Comparison of ENCODE assay signal across 8 mouse cellular contexts in genomic region chr17:87350471-87351240, GRCm38 (mm10).
DNase-seq lines count a peak whose midpoint lies in the region; ATAC-seq lines count a peak whose summit lies in the region.

No protein-coding gene starts in this region.

- H3K27ac ChIP-seq in midbrain, embryonic 16.5 days (ENCODE audit: low read length), result no peak overlapping the region
- H3K27ac ChIP-seq in midbrain, embryonic 15.5 days, result no peak overlapping the region
- H3K27ac ChIP-seq in intestine, embryonic 14.5 days (ENCODE audit: low read depth), result peak overlapping the region; percentile 75; the same call in 1 of the 2 replicates
- no peak overlapping the region; the same call in 1 of the 2 replicates for H3K27ac ChIP-seq in stomach, embryonic 14.5 days (ENCODE audit: low read length)

- intact Hi-C loops in gastrocnemius, postnatal 36 days (cut with DNase I), result loop anchor here (2.0 kb wide), 1 partner anchor 26 kb away; no protein-coding TSS in a partner anchor

- H3K4me1 ChIP-seq in midbrain, embryonic 16.5 days (ENCODE audit: control insufficient read depth, insufficient read depth, low read length), result peaks cover 18% of the 10 kb centered on the region
- peaks cover 26% of the 10 kb centered on the region for H3K4me1 ChIP-seq in midbrain, embryonic 15.5 days
- H3K4me1 ChIP-seq in intestine, embryonic 14.5 days (replicated peaks; ENCODE audit: control insufficient read depth, insufficient read depth, low read length), result peaks cover 32% of the 10 kb centered on the region
- peaks cover 18% of the 10 kb centered on the region; the same call in 1 of the 2 replicates for H3K4me1 ChIP-seq in stomach, embryonic 14.5 days (ENCODE audit: control insufficient read depth, insufficient read depth, low read length)

- peak overlapping the region; percentile 28; the same call in 1 of the 2 replicates for H3K9ac ChIP-seq in midbrain, embryonic 16.5 days (ENCODE audit: low read depth, low read length)
- H3K9ac ChIP-seq in midbrain, embryonic 15.5 days, result no peak overlapping the region
- no peak overlapping the region for H3K9ac ChIP-seq in intestine, embryonic 14.5 days (ENCODE audit: low read length)
- no peak overlapping the region for H3K9ac ChIP-seq in stomach, embryonic 14.5 days (replicated peaks; ENCODE audit: low read depth, low read length)

- H3K4me2 ChIP-seq in midbrain, embryonic 16.5 days (ENCODE audit: low read length), result no peak overlapping the region
- no peak overlapping the region for H3K4me2 ChIP-seq in midbrain, embryonic 15.5 days
- H3K4me2 ChIP-seq in intestine, embryonic 14.5 days (ENCODE audit: low read length), result no peak overlapping the region
- H3K4me2 ChIP-seq in stomach, embryonic 14.5 days (replicated peaks; ENCODE audit: low read depth, low read length), result no peak overlapping the region

- H3K36me3 ChIP-seq in midbrain, embryonic 16.5 days (ENCODE audit: control insufficient read depth, insufficient read depth, low read length), result no peaks in the 10 kb centered on the region
- H3K36me3 ChIP-seq in midbrain, embryonic 15.5 days (replicated peaks), result no peaks in the 10 kb centered on the region
- no peaks in the 10 kb centered on the region for H3K36me3 ChIP-seq in intestine, embryonic 14.5 days (ENCODE audit: control insufficient read depth, insufficient read depth, low read length)
- no peaks in the 10 kb centered on the region for H3K36me3 ChIP-seq in stomach, embryonic 14.5 days (ENCODE audit: control insufficient read depth, insufficient read depth, low read length)

- H3K4me3 ChIP-seq in midbrain, embryonic 16.5 days (ENCODE audit: low read depth, low read length), result no peak overlapping the region
- no peak overlapping the region for H3K4me3 ChIP-seq in midbrain, embryonic 15.5 days
- H3K4me3 ChIP-seq in intestine, embryonic 14.5 days (ENCODE audit: low read depth, low read length), result no peak overlapping the region
- H3K4me3 ChIP-seq in stomach, embryonic 14.5 days (ENCODE audit: low read depth, low read length), result no peak overlapping the region

- WGBS in midbrain, embryonic 16.5 days, result 60% methylated on average over 13 of the region's 13 CpGs
- 62% methylated on average over 13 of the region's 13 CpGs for WGBS in midbrain, embryonic 15.5 days
- whole genome bisulfite sequencing in intestine, embryonic 14.5 days, result 41% methylated on average over 13 of the region's 13 CpGs
- 46% methylated on average over 13 of the region's 13 CpGs for WGBS in stomach, embryonic 14.5 days

- H3K27me3 ChIP-seq in midbrain, embryonic 16.5 days (ENCODE audit: control insufficient read depth, insufficient read depth, low read depth, low read length), result no peaks in the 10 kb centered on the region
- H3K27me3 ChIP-seq in midbrain, embryonic 15.5 days (replicated peaks), result no peaks in the 10 kb centered on the region
- H3K27me3 ChIP-seq in intestine, embryonic 14.5 days (replicated peaks; ENCODE audit: control insufficient read depth, insufficient read depth, low read length), result no peaks in the 10 kb centered on the region
- no peaks in the 10 kb centered on the region for H3K27me3 ChIP-seq in stomach, embryonic 14.5 days (ENCODE audit: control insufficient read depth, insufficient read depth, low read length)

- ATAC-seq in midbrain, embryonic 16.5 days, result no peak
- no peak for ATAC-seq in midbrain, embryonic 15.5 days (replicated peaks)
- ATAC-seq in intestine, embryonic 14.5 days (replicated peaks; ENCODE audit: low FRiP score, low TSS enrichment, low read depth), result no peak
- peak; percentile 35; the same call in 1 of the 2 replicates for ATAC-seq in stomach, embryonic 14.5 days (ENCODE audit: insufficient number of reproducible peaks, insufficient read depth, low FRiP score, low read depth)

- DNase-seq in gastrocnemius, postnatal 36 days, result peak; percentile 51 to 63
- no peak for DNase-seq in intestine, embryonic 14.5 days (ENCODE audit: low spot score)
- no peak for DNase-seq in retina, embryonic 14.5 days (ENCODE audit: low spot score)
- no peak for DNase-seq in thymus, postnatal 10 days (ENCODE audit: low spot score in 2 of 2)
- DNase-seq in testis, postnatal 10 days (ENCODE audit: low spot score), result no peak

- H3K9me3 ChIP-seq in midbrain, embryonic 16.5 days (replicated peaks; ENCODE audit: control insufficient read depth, low read length, poor library complexity, severe bottlenecking), result no peaks in the 10 kb centered on the region
- no peaks in the 10 kb centered on the region for H3K9me3 ChIP-seq in midbrain, embryonic 15.5 days
- H3K9me3 ChIP-seq in intestine, embryonic 14.5 days (ENCODE audit: control insufficient read depth, low read length), result no peaks in the 10 kb centered on the region
- H3K9me3 ChIP-seq in stomach, embryonic 14.5 days (ENCODE audit: control insufficient read depth, low read depth, low read length), result no peaks in the 10 kb centered on the region

Comparison
In these comparisons a context has a peak if more than half of its experiments do, and no peak if none do; other contexts are left out.
1. DNase-seq: peak in gastrocnemius, postnatal 36 days (2 of 2); none in intestine, embryonic 14.5 days (single experiment), retina, embryonic 14.5 days (single experiment), thymus, postnatal 10 days (0 of 2) and testis, postnatal 10 days (single experiment).